Mouse (Mus musculus) heart, embryonic 16.5 days (tissue): ENCODE data around the gene Fopnl. TPM values are rescaled to one million over a fixed set of nuclear protein-coding genes. Genes with fewer than 3 reads are reported as not detected.

Experiments
- ATAC-seq: fragments of 200-750 bp; cut with Nextera tagmentation; replicated peaks from 2 replicates; pipeline ENCODE4 v1.8.0; 2017; ENCODE audit warnings: moderate number of reproducible peaks; ENCODE audit not compliant: insufficient read depth, low FRiP score; ENCODE audit errors: extremely low read depth
- H3K27ac ChIP-seq: fragments of 300-500 bp; sonication (generic); 2 replicates; pipeline ENCODE4 v1.5.1; 2014; ENCODE audit warnings: mild to moderate bottlenecking, low read length, control low read depth, moderate library complexity
- H3K27me3 ChIP-seq: fragments of 300-500 bp; sonication (generic); 2 replicates; pipeline ENCODE4 v1.6.1; 2014; ENCODE audit warnings: low read length, mixed read lengths; ENCODE audit not compliant: control insufficient read depth, insufficient read depth
- H3K36me3 ChIP-seq: fragments of 300-500 bp; sonication (generic); 2 replicates; pipeline ENCODE4 v1.6.1; 2014; ENCODE audit not compliant: control insufficient read depth, insufficient read depth
- H3K4me1 ChIP-seq: fragments of 300-500 bp; sonication (generic); 2 replicates; pipeline ENCODE4 v1.6.1; 2014; ENCODE audit warnings: low read length, mixed read lengths; ENCODE audit not compliant: control insufficient read depth, insufficient read depth
- H3K4me2 ChIP-seq: fragments of 300-500 bp; sonication (generic); 2 replicates; pipeline ENCODE4 v1.6.1; 2014; ENCODE audit warnings: low read depth, mild to moderate bottlenecking, control low read depth, low read length
- H3K4me3 ChIP-seq: fragments of 300-500 bp; sonication (generic); 2 replicates; pipeline ENCODE4 v1.5.1; 2014; ENCODE audit warnings: mild to moderate bottlenecking, control low read depth, low read length
- H3K9ac ChIP-seq: fragments of 300-500 bp; sonication (generic); 2 replicates; pipeline ENCODE4 v1.6.1; 2014; ENCODE audit warnings: low read length, control low read depth
- H3K9me3 ChIP-seq: fragments of 300-500 bp; sonication (generic); replicated peaks from 2 replicates; pipeline ENCODE4 v1.6.1; 2016; ENCODE audit warnings: low read length; ENCODE audit not compliant: control insufficient read depth
- WGBS: fragments of 180-500 bp; shearing (Covaris S2); extraction: QIAGEN DNeasy Blood & Tissue Kit; methylation state at CpG from one replicate; pipeline ENCODE4 v1.1.7; 2014; 5-methylcytosine and 5-hydroxymethylcytosine counted together
- polyA plus RNA-seq: library from polyadenylated mRNA; unstranded; fragments of >200 nt; fragmentation: Nextera tagmentation; extraction: Ambion mirVana; gene quantifications from 2 replicates; pipeline ENCODE4 v1.2.1, GENCODE M21; 2015

The Fopnl gene
- 115 and 136 TPM in 2 replicates for polyA plus RNA-seq

- Histone ChIP-seq H3K4me3 (peak within 1 kb of the TSS; percentile 96), H3K4me2 (peak within 1 kb of the TSS; percentile 91), H3K4me1 (peaks cover 11% of the 10 kb centered on the region), H3K9me3 (no peaks in the 10 kb centered on the region), H3K27me3 (no peaks in the 10 kb centered on the region; the same call in none of the 2 replicates), H3K27ac (peak within 1 kb of the TSS; percentile 83), H3K36me3 (peaks cover 10% of the 10 kb centered on the region), H3K9ac (peak within 1 kb of the TSS; percentile 89)
- WGBS, result 3% methylated on average over 51 of the region's 51 CpGs
- ATAC-seq, result peak; percentile 100
These were observed at the start of gene Fopnl for GRCm38 (mm10) chr16:14316884-14317876. Fopnl (minus strand) TSS chr16:14317405.

- Histone ChIP-seq H3K36me3 (no peaks in the 10 kb centered on the region), H3K9ac (no peak overlapping the region), H3K27ac (no peak overlapping the region), H3K27me3 (peaks cover 16% of the 10 kb centered on the region), H3K4me3 (no peak overlapping the region), H3K4me1 (peaks cover 6% of the 10 kb centered on the region; the same call in 1 of the 2 replicates), H3K9me3 (no peaks in the 10 kb centered on the region), H3K4me2 (no peak overlapping the region)
- no peak for ATAC-seq
- WGBS, result 89% methylated on average over 1 of the region's 1 CpGs
These were observed 48.8 kb upstream of the Fopnl start for GRCm38 (mm10) chr16:14366017-14366416.

GRCm38 (mm10) chr16:14365457-14365856 lies 48.3 kb upstream of the Fopnl start:
- WGBS, result 59% methylated on average over 4 of the region's 4 CpGs
- no peak for ATAC-seq
- H3K4me1 ChIP-seq, result peaks cover 7% of the 10 kb centered on the region; the same call in 1 of the 2 replicates
- peaks cover 16% of the 10 kb centered on the region for H3K27me3 ChIP-seq
- no peak overlapping the region for H3K4me3 ChIP-seq
- H3K9me3 ChIP-seq, result no peaks in the 10 kb centered on the region
- H3K4me2 ChIP-seq, result no peak overlapping the region
- no peaks in the 10 kb centered on the region for H3K36me3 ChIP-seq
- H3K9ac ChIP-seq, result no peak overlapping the region
- no peak overlapping the region for H3K27ac ChIP-seq

- Histone ChIP-seq H3K4me3 (no peak overlapping the region), H3K36me3 (no peaks in the 10 kb centered on the region), H3K9me3 (no peaks in the 10 kb centered on the region), H3K9ac (no peak overlapping the region), H3K4me1 (peaks cover 7% of the 10 kb centered on the region; the same call in 1 of the 2 replicates), H3K27me3 (peaks cover 21% of the 10 kb centered on the region), H3K27ac (no peak overlapping the region), H3K4me2 (no peak overlapping the region)
- no peak for ATAC-seq
- 84% methylated on average over 6 of the region's 6 CpGs for WGBS
These were observed 46.9 kb upstream of the Fopnl start for GRCm38 (mm10) chr16:14364066-14364465.

- ATAC-seq, result no peak
- no peaks in the 10 kb centered on the region for H3K36me3 ChIP-seq
- peaks cover 21% of the 10 kb centered on the region for H3K27me3 ChIP-seq
- WGBS, result 87% methylated on average over 3 of the region's 3 CpGs
- no peak overlapping the region for H3K4me3 ChIP-seq
- no peak overlapping the region for H3K27ac ChIP-seq
- no peak overlapping the region for H3K9ac ChIP-seq
- peaks cover 7% of the 10 kb centered on the region; the same call in 1 of the 2 replicates for H3K4me1 ChIP-seq
- no peak overlapping the region for H3K4me2 ChIP-seq
- no peaks in the 10 kb centered on the region for H3K9me3 ChIP-seq
These were observed 46.3 kb upstream of the Fopnl start for GRCm38 (mm10) chr16:14363496-14363895.

GRCm38 (mm10) chr16:14362099-14362820 lies 45.1 kb upstream of the Fopnl start:
- H3K4me2 ChIP-seq, result peak overlapping the region; percentile 70
- peak overlapping the region; percentile 76 for H3K4me3 ChIP-seq
- peak overlapping the region; percentile 79 for H3K9ac ChIP-seq
- peaks cover 21% of the 10 kb centered on the region for H3K27me3 ChIP-seq
- 38% methylated on average over 7 of the region's 7 CpGs for WGBS
- no peaks in the 10 kb centered on the region for H3K36me3 ChIP-seq
- ATAC-seq, result no peak
- H3K27ac ChIP-seq, result peak overlapping the region; percentile 22
- peaks cover 7% of the 10 kb centered on the region; the same call in 1 of the 2 replicates for H3K4me1 ChIP-seq
- H3K9me3 ChIP-seq, result no peaks in the 10 kb centered on the region

- Histone ChIP-seq H3K4me2 (peak within 1 kb of the TSS; percentile 70), H3K27ac (peak within 1 kb of the TSS; percentile 22), H3K27me3 (peaks cover 21% of the 10 kb centered on the region), H3K4me1 (peaks cover 7% of the 10 kb centered on the region; the same call in 1 of the 2 replicates), H3K9ac (peak within 1 kb of the TSS; percentile 79), H3K36me3 (no peaks in the 10 kb centered on the region), H3K4me3 (peak within 1 kb of the TSS; percentile 76), H3K9me3 (no peaks in the 10 kb centered on the region)
- ATAC-seq, result peak; percentile 86
- WGBS, result under 1% methylated on average over 63 of the region's 64 CpGs
These were observed 44.3 kb upstream of the Fopnl start, which contains the start of gene Abcc1 for GRCm38 (mm10) chr16:14361362-14362098. Abcc1 (plus strand) TSS chr16:14361558.

GRCm38 (mm10) chr16:14360931-14361330 lies 43.7 kb upstream of the Fopnl start:
- no peaks in the 10 kb centered on the region for H3K36me3 ChIP-seq
- peaks cover 7% of the 10 kb centered on the region; the same call in 1 of the 2 replicates for H3K4me1 ChIP-seq
- H3K27me3 ChIP-seq, result peaks cover 21% of the 10 kb centered on the region
- peak overlapping the region; percentile 70 for H3K4me2 ChIP-seq
- no peak overlapping the region for H3K27ac ChIP-seq
- 5% methylated on average over 7 of the region's 7 CpGs for WGBS
- peak overlapping the region; percentile 79 for H3K9ac ChIP-seq
- peak overlapping the region; percentile 76 for H3K4me3 ChIP-seq
- peak; percentile 30; the same call in 1 of the 2 replicates for ATAC-seq
- no peaks in the 10 kb centered on the region for H3K9me3 ChIP-seq
